Mouse (Mus musculus): ENCODE data around the gene Gbp5.

DNA sequence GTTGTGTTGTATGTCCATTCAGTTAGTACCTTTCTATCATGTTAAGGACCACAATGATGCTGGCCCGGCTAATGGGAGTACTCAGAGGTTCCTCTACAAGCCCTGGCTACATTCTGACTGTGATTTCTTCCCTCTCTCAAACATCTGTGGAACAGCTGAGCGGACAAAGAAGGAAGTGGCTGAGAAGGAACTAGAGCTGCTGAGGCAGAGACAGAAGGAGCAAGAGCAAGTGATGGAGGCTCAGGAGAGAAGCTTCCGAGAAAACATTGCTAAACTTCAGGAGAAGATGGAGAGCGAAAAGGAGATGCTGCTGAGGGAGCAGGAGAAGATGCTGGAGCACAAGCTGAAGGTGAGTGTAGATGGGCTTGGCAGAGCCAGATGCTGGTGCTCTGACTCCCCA is 77.0 kb downstream of the Gbp5 start:
- TF ChIP-seq MAZ (IDR thresholded peaks at IDR 0.05; ENCODE audit: low read depth, low read length): no peak
- TF ChIP-seq GATA1 (IDR thresholded peaks at IDR 0.05; ENCODE audit: low read depth, low read length): no peak
